Mouse (Mus musculus) CH12.LX (cell line): ENCODE results near the gene Ank2.

ENCODE experiments used
- CTCF ChIP-seq, 2 experiments: IDR thresholded peaks in 1 of 2; conservative IDR thresholded peaks in 1 of 2; 2 replicates each; pipeline ENCODE4 v1.5.1; 2011 to 2012; ENCODE audit warnings: low read depth in 2 of 2, low read length in 2 of 2, improper control_type of control experiment in 1 of 2, inconsistent platforms in 1 of 2, mild to moderate bottlenecking in 1 of 2, moderate library complexity in 1 of 2
- MXI1 ChIP-seq: IDR thresholded peaks from 2 replicates; pipeline ENCODE4 v1.6.1; 2011; ENCODE audit warnings: mild to moderate bottlenecking, low read depth, low read length, improper control_type of control experiment
- NRF1 ChIP-seq: IDR thresholded peaks from 2 replicates; pipeline ENCODE4 v1.6.1; 2014; ENCODE audit warnings: low read depth, mild to moderate bottlenecking, inconsistent platforms, low read length, improper control_type of control experiment, moderate library complexity
- POLR2A ChIP-seq: IDR thresholded peaks from 2 replicates; pipeline ENCODE4 v1.6.1; 2011; ENCODE audit warnings: low read depth, mild to moderate bottlenecking, improper control_type of control experiment, low read length
- POLR2AphosphoS2 ChIP-seq: IDR thresholded peaks from 2 replicates; pipeline ENCODE4 v1.6.1; 2011; ENCODE audit warnings: low read depth, low read length, improper control_type of control experiment
- ZKSCAN1 ChIP-seq: IDR thresholded peaks from 2 replicates; pipeline ENCODE4 v1.6.1; 2012; ENCODE audit warnings: low read depth, inconsistent platforms, low read length, improper control_type of control experiment, borderline replicate concordance
- ZNF384 ChIP-seq: IDR thresholded peaks from 2 replicates; pipeline ENCODE4 v1.6.1; 2012; ENCODE audit warnings: low read depth, low read length, improper control_type of control experiment, inconsistent platforms

GRCm38 (mm10) chr3:127108481-127108880, 390.7 kb downstream of the Ank2 start:
- TF ChIP-seq CTCF (conservative IDR thresholded peaks at IDR 0.05 in 1 of 2, IDR thresholded peaks at IDR 0.05 in 1 of 2; ENCODE audit: low read depth in 2 of 2, low read length in 2 of 2) (no peak), MXI1 (no peak), NRF1 (no peak), ZKSCAN1 (no peak), POLR2AphosphoS2 (no peak), ZNF384 (no peak), POLR2A (no peak)
